Mouse (Mus musculus) myocyte (in vitro differentiated cells): ENCODE data around the gene Rnf7. TPM values are rescaled to one million over a fixed set of nuclear protein-coding genes. Genes with fewer than 3 reads are reported as not detected.
A peak's percentile ranks its signal among the peaks of the same experiment; 100 is the strongest.

Experiments
- H3K27me3 ChIP-seq: one replicate; pipeline ENCODE4 v1.6.1; 2011; ENCODE audit not compliant: control insufficient read depth, insufficient read depth, insufficient read length
- H3K36me3 ChIP-seq: one replicate; pipeline ENCODE4 v1.6.1; 2011; ENCODE audit not compliant: control insufficient read depth, insufficient read depth
- H3K4me2 ChIP-seq: one replicate; pipeline ENCODE4 v1.6.1; 2011; ENCODE audit warnings: low read depth, control low read depth
- H3K4me3 ChIP-seq: one replicate; pipeline ENCODE4 v1.5.1; 2011; ENCODE audit warnings: mild to moderate bottlenecking, control low read depth, moderate library complexity
- H3K79me2 ChIP-seq: one replicate; pipeline ENCODE4 v1.6.1; 2011; ENCODE audit not compliant: control insufficient read depth, insufficient read depth
- H3ac ChIP-seq: one replicate; pipeline ENCODE4 v1.6.1; 2011; ENCODE audit not compliant: control insufficient read depth, insufficient read length
- CEBPB ChIP-seq: IDR thresholded peaks from 2 replicates; pipeline ENCODE4 v1.6.1; 2011; ENCODE audit warnings: mild to moderate bottlenecking, moderate library complexity; ENCODE audit not compliant: poor library complexity, insufficient read depth, severe bottlenecking
- E2F4 ChIP-seq: IDR thresholded peaks from one replicate; pipeline ENCODE4 v1.6.1; 2011; ENCODE audit warnings: mild to moderate bottlenecking, control low read depth, moderate library complexity; ENCODE audit not compliant: insufficient read depth
- MAX ChIP-seq: IDR thresholded peaks from one replicate; pipeline ENCODE4 v1.6.1; 2011; ENCODE audit warnings: low read depth, mild to moderate bottlenecking, control low read depth
- MYOD1 ChIP-seq, 3 experiments: IDR thresholded peaks; one replicate each; pipeline ENCODE4 v1.6.1; 2011; ENCODE audit warnings: control low read depth in 2 of 3, low read depth in 2 of 3, mild to moderate bottlenecking in 2 of 3, moderate library complexity in 1 of 3; ENCODE audit not compliant: insufficient read length in 2 of 3, control insufficient read depth in 1 of 3
- MYOG ChIP-seq, 3 experiments: IDR thresholded peaks; one replicate each; pipeline ENCODE4 v1.6.1; 2011; ENCODE audit warnings: control low read depth in 2 of 3, low read depth in 2 of 3, mild to moderate bottlenecking in 2 of 3; ENCODE audit not compliant: insufficient read length in 2 of 3, control insufficient read depth in 1 of 3, insufficient read depth in 1 of 3
- POLR2A ChIP-seq: IDR thresholded peaks from one replicate; pipeline ENCODE4 v1.6.1; 2011; ENCODE audit warnings: low read depth, mild to moderate bottlenecking, control low read depth, moderate library complexity; ENCODE audit not compliant: insufficient read length
- POLR2AphosphoS2 ChIP-seq: IDR thresholded peaks from one replicate; pipeline ENCODE4 v1.6.1; 2011; ENCODE audit warnings: low read depth, control low read depth; ENCODE audit not compliant: insufficient read length
- REST ChIP-seq: IDR thresholded peaks from one replicate; pipeline ENCODE4 v1.6.1; 2011; ENCODE audit warnings: mild to moderate bottlenecking, control low read depth, moderate library complexity; ENCODE audit not compliant: insufficient read depth, insufficient read length
- SRF ChIP-seq: IDR thresholded peaks from one replicate; pipeline ENCODE4 v1.6.1; 2011; ENCODE audit warnings: low read depth; ENCODE audit not compliant: control insufficient read depth, insufficient read length
- TCF12 ChIP-seq: IDR thresholded peaks from one replicate; pipeline ENCODE4 v1.6.1; 2011; ENCODE audit warnings: mild to moderate bottlenecking, control low read depth; ENCODE audit not compliant: poor library complexity, insufficient read depth, severe bottlenecking
- TCF3 ChIP-seq: IDR thresholded peaks from one replicate; pipeline ENCODE4 v1.6.1; 2011; ENCODE audit warnings: low read depth, control low read depth; ENCODE audit not compliant: insufficient read length
- USF1 ChIP-seq: IDR thresholded peaks from one replicate; pipeline ENCODE4 v1.6.1; 2011; ENCODE audit warnings: low read depth, mild to moderate bottlenecking, control low read depth, moderate library complexity
- polyA plus RNA-seq: library from polyadenylated mRNA; unstranded; fragments of >200 nt; fragmentation: generic; extraction: Trizol; gene quantifications from one replicate; pipeline ENCODE4 v1.2.1, GENCODE M21; 2012; ENCODE audit warnings: missing spikeins

Gene Rnf7
- polyA plus RNA-seq, 1 experiment = 221 TPM

- H3K4me3 ChIP-seq = no peak overlapping the region
- TF ChIP-seq MYOD1 (IDR thresholded peaks at IDR 0.05; ENCODE audit: control insufficient read depth in 1 of 3, insufficient read length in 2 of 3, low read depth in 2 of 3) (no peak), MYOG (IDR thresholded peaks at IDR 0.05; ENCODE audit: control insufficient read depth in 1 of 3, insufficient read depth in 1 of 3, insufficient read length in 2 of 3, low read depth in 2 of 3) (no peak), USF1 (no peak), POLR2A (no peak), POLR2AphosphoS2 (no peak), SRF (no peak), MAX (no peak), TCF3 (no peak), CEBPB (no peak)
- H3K4me2 ChIP-seq = no peak overlapping the region
Observed at GRCm38 (mm10) chr9:96517429-96517828, 39.0 kb upstream of the Rnf7 start.

GRCm38 (mm10) chr9:96516806-96517205 is 38.3 kb upstream of the Rnf7 start:
- H3K4me2 ChIP-seq = no peak overlapping the region
- H3ac ChIP-seq = no peak overlapping the region
- no peaks in the 10 kb centered on the region for H3K79me2 ChIP-seq
- TF ChIP-seq SRF = no peak
- no peak for TF ChIP-seq POLR2AphosphoS2
- no peak for TF ChIP-seq CEBPB
- no peak for TF ChIP-seq POLR2A
- no peak for TF ChIP-seq TCF12
- no peak for TF ChIP-seq TCF3
- no peak for TF ChIP-seq MAX
- no peak for TF ChIP-seq USF1
- TF ChIP-seq MYOG (IDR thresholded peaks at IDR 0.05; ENCODE audit: control insufficient read depth in 1 of 3, insufficient read depth in 1 of 3, insufficient read length in 2 of 3, low read depth in 2 of 3) = no peak
- TF ChIP-seq MYOD1 (IDR thresholded peaks at IDR 0.05; ENCODE audit: control insufficient read depth in 1 of 3, insufficient read length in 2 of 3, low read depth in 2 of 3) = no peak
- H3K4me3 ChIP-seq = no peak overlapping the region
- no peaks in the 10 kb centered on the region for H3K36me3 ChIP-seq
- no peaks in the 10 kb centered on the region for H3K27me3 ChIP-seq

More at GRCm38 (mm10) chr9:96517429-96517828, 39.0 kb upstream of the Rnf7 start:
- Histone ChIP-seq H3ac (no peak overlapping the region), H3K36me3 (no peaks in the 10 kb centered on the region), H3K79me2 (no peaks in the 10 kb centered on the region), H3K27me3 (no peaks in the 10 kb centered on the region)

- H3K4me3 ChIP-seq = no peak overlapping the region
- no peak overlapping the region for H3ac ChIP-seq
- TF ChIP-seq MYOG (IDR thresholded peaks at IDR 0.05; ENCODE audit: control insufficient read depth in 1 of 3, insufficient read depth in 1 of 3, insufficient read length in 2 of 3, low read depth in 2 of 3) (no peak), MYOD1 (IDR thresholded peaks at IDR 0.05; ENCODE audit: control insufficient read depth in 1 of 3, insufficient read length in 2 of 3, low read depth in 2 of 3) (peak in 1 of 3 experiments; percentile 3)
- no peaks in the 10 kb centered on the region for H3K79me2 ChIP-seq
- H3K4me2 ChIP-seq = no peak overlapping the region
- no peaks in the 10 kb centered on the region for H3K27me3 ChIP-seq
- H3K36me3 ChIP-seq = no peaks in the 10 kb centered on the region
Observed at GRCm38 (mm10) chr9:96515737-96516136, 37.3 kb upstream of the Rnf7 start.

GRCm38 (mm10) chr9:96514278-96514677 is 35.8 kb upstream of the Rnf7 start:
- Histone ChIP-seq H3ac (no peak overlapping the region), H3K36me3 (no peaks in the 10 kb centered on the region), H3K4me2 (no peak overlapping the region), H3K27me3 (no peaks in the 10 kb centered on the region), H3K79me2 (no peaks in the 10 kb centered on the region), H3K4me3 (no peak overlapping the region)
- TF ChIP-seq TCF3 (no peak), MYOG (IDR thresholded peaks at IDR 0.05; ENCODE audit: control insufficient read depth in 1 of 3, insufficient read depth in 1 of 3, insufficient read length in 2 of 3, low read depth in 2 of 3) (no peak), POLR2A (no peak), SRF (no peak), MAX (no peak), MYOD1 (IDR thresholded peaks at IDR 0.05; ENCODE audit: control insufficient read depth in 1 of 3, insufficient read length in 2 of 3, low read depth in 2 of 3) (no peak), E2F4 (no peak)

GRCm38 (mm10) chr9:96506011-96506498 is 27.6 kb upstream of the Rnf7 start:
- H3K27me3 ChIP-seq = peaks cover 5% of the 10 kb centered on the region
- H3K36me3 ChIP-seq = no peaks in the 10 kb centered on the region
- TF ChIP-seq POLR2AphosphoS2 (no peak), CEBPB (no peak), TCF12 (no peak), MYOG (IDR thresholded peaks at IDR 0.05; ENCODE audit: control insufficient read depth in 1 of 3, insufficient read depth in 1 of 3, insufficient read length in 2 of 3, low read depth in 2 of 3) (no peak), USF1 (no peak), REST (no peak), TCF3 (no peak), MYOD1 (IDR thresholded peaks at IDR 0.05; ENCODE audit: control insufficient read depth in 1 of 3, insufficient read length in 2 of 3, low read depth in 2 of 3) (no peak), POLR2A (no peak)
- H3K4me3 ChIP-seq = no peak overlapping the region
- no peak overlapping the region for H3K4me2 ChIP-seq
- H3ac ChIP-seq = no peak overlapping the region
- no peaks in the 10 kb centered on the region for H3K79me2 ChIP-seq
